Mouse (Mus musculus) heart, embryonic 15.5 days (tissue): ENCODE measurements around the gene Sox5. TPM values are rescaled to one million over a fixed set of nuclear protein-coding genes. Genes with fewer than 3 reads are reported as not detected.

Experiments used
- ATAC-seq: fragments of 200-750 bp; cut with Nextera tagmentation; replicated peaks from 2 replicates; pipeline ENCODE4 v1.8.0; 2017; ENCODE audit warnings: low read depth, moderate TSS enrichment; ENCODE audit not compliant: insufficient number of reproducible peaks, insufficient read depth, low FRiP score
- H3K27ac ChIP-seq: fragments of 300-500 bp; sonication (generic); 2 replicates; pipeline ENCODE4 v1.5.1; 2015; ENCODE audit warnings: mild to moderate bottlenecking, inconsistent platforms
- H3K27me3 ChIP-seq: fragments of 300-500 bp; sonication (generic); 2 replicates; pipeline ENCODE4 v1.6.1; 2015; ENCODE audit warnings: inconsistent platforms
- H3K36me3 ChIP-seq: fragments of 300-500 bp; sonication (generic); 2 replicates; pipeline ENCODE4 v1.6.1; 2015; ENCODE audit warnings: mild to moderate bottlenecking, inconsistent platforms
- H3K4me1 ChIP-seq: fragments of 300-500 bp; sonication (generic); replicated peaks from 2 replicates; pipeline ENCODE4 v1.6.1; 2015; ENCODE audit warnings: inconsistent platforms
- H3K4me2 ChIP-seq: fragments of 300-500 bp; sonication (generic); 2 replicates; pipeline ENCODE4 v1.6.1; 2015; ENCODE audit warnings: inconsistent platforms, mild to moderate bottlenecking, moderate library complexity
- H3K4me3 ChIP-seq: fragments of 300-500 bp; sonication (generic); 2 replicates; pipeline ENCODE4 v1.5.1; 2015; ENCODE audit warnings: mild to moderate bottlenecking, inconsistent platforms
- H3K9ac ChIP-seq: fragments of 300-500 bp; sonication (generic); 2 replicates; pipeline ENCODE4 v1.6.1; 2015; ENCODE audit warnings: mild to moderate bottlenecking, inconsistent platforms
- H3K9me3 ChIP-seq: fragments of 300-500 bp; sonication (generic); replicated peaks from 2 replicates; pipeline ENCODE4 v1.6.1; 2016; ENCODE audit warnings: inconsistent platforms
- WGBS: fragments of 180-500 bp; shearing (Covaris S2); methylation state at CpG from one replicate; pipeline ENCODE4 v1.1.7; 2015; ENCODE audit warnings: mixed read lengths; 5-methylcytosine and 5-hydroxymethylcytosine counted together
- polyA plus RNA-seq: library from polyadenylated mRNA; unstranded; fragments of >200 nt; fragmentation: Nextera tagmentation; extraction: Ambion mirVana; gene quantifications from 2 replicates; pipeline ENCODE4 v1.2.1, GENCODE M21; 2015

Sox5 gene
- polyA plus RNA-seq, 1 experiment from 2014 or later: 8.9 TPM

GRCm38 (mm10) chr6:144710816-144711215 is 71.0 kb downstream of the Sox5 start:
- WGBS: 23% methylated on average over 5 of the region's 5 CpGs
- Histone ChIP-seq H3K4me2 (no peak overlapping the region), H3K9ac (no peak overlapping the region)

DNA sequence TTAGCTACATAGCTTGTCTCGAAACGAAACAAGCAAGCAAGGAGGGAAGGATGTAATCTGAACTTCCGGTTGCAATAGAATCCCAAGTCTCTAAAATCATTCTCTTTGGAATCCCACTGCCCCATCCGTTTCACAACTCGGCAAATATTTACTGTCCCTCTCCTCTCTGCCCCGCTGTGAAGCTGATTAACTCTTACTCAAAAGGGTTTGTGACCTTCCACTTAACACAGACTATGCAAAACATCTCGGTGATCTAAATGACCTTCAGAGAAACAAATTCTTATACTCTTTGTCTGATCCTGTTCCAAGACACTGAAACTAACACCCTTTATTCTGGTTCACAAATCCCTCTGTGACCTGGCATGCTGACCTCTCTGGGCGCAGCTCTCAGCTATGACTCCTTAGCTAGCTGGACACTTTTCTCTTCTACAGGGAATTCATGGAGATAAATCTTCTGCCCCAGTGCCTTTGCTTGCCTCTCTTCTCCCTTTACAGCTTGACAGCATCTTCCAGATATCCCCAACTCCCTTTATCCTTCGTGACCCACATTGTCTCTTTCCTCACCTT is 72.1 kb downstream of the Sox5 start:
- no peak overlapping the region for H3K27ac ChIP-seq
- ATAC-seq: no peak
- no peak overlapping the region for H3K9ac ChIP-seq
- no peaks in the 10 kb centered on the region for H3K27me3 ChIP-seq
- 75% methylated on average over 9 of the region's 9 CpGs for WGBS
- H3K4me1 ChIP-seq: peaks cover 18% of the 10 kb centered on the region
- H3K4me3 ChIP-seq: no peak overlapping the region
- no peaks in the 10 kb centered on the region for H3K9me3 ChIP-seq
- no peak overlapping the region for H3K4me2 ChIP-seq
- no peaks in the 10 kb centered on the region for H3K36me3 ChIP-seq

More at GRCm38 (mm10) chr6:144710816-144711215, 71.0 kb downstream of the Sox5 start:
- no peak overlapping the region for H3K4me3 ChIP-seq
- H3K4me1 ChIP-seq: peaks cover 18% of the 10 kb centered on the region
- no peaks in the 10 kb centered on the region for H3K36me3 ChIP-seq
- ATAC-seq: no peak; the same call in 1 of the 2 replicates
- H3K27me3 ChIP-seq: no peaks in the 10 kb centered on the region
- H3K27ac ChIP-seq: peak overlapping the region; percentile 10; the same call in 1 of the 2 replicates
- H3K9me3 ChIP-seq: no peaks in the 10 kb centered on the region

DNA sequence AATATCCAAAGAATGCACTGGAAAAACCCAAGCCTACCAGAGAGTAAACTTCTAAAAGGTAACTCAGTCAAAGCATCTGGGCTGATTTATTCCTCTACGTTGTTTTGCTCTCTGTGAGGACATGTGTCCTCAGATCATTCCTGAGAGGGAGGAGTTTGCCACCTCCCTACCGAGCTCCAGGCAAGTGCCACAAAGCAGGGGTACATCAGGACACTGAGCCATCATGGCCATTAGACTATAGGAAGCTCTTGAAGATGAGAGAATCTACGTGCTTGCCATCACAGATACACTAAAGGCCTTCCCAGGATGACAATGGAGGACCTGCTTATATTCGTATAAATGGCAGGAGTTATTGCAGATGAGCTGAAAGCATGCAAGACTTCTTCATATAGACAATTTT is 73.4 kb downstream of the Sox5 start:
- WGBS: 81% methylated on average over 4 of the region's 4 CpGs

DNA sequence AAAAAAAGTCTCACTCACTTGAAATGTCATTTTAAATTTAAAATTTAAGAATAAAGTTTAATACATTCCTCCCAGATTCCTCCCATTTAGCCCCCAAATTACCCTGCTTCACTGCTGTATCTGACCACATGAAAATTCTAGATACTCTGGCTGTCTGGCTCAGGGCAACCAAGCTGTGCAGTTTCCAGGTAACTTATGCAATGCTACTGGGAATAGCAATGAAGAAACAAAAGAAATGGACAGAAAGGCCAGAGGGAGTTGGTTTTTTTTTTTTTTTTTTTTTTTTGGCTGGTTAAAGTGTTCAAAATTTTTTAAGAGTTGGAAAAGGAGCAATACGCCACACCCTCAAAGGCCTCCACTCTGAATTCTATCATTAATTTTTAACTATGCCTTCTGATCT is 73.8 kb downstream of the Sox5 start:
- no peak overlapping the region for H3K27ac ChIP-seq
- no peaks in the 10 kb centered on the region for H3K9me3 ChIP-seq
- no peaks in the 10 kb centered on the region for H3K27me3 ChIP-seq
- no peaks in the 10 kb centered on the region for H3K36me3 ChIP-seq
- H3K4me3 ChIP-seq: no peak overlapping the region
- no peak for ATAC-seq
- peaks cover 13% of the 10 kb centered on the region for H3K4me1 ChIP-seq
- H3K4me2 ChIP-seq: no peak overlapping the region
- 93% methylated on average over 1 of the region's 1 CpGs for WGBS
- no peak overlapping the region for H3K9ac ChIP-seq

More for the DNA sequence above, 73.4 kb downstream of the Sox5 start:
- H3K4me3 ChIP-seq: no peak overlapping the region
- no peaks in the 10 kb centered on the region for H3K36me3 ChIP-seq
- H3K4me1 ChIP-seq: peaks cover 13% of the 10 kb centered on the region
- no peak overlapping the region for H3K4me2 ChIP-seq
- H3K9me3 ChIP-seq: no peaks in the 10 kb centered on the region
- no peak for ATAC-seq
- no peak overlapping the region for H3K9ac ChIP-seq
- H3K27me3 ChIP-seq: no peaks in the 10 kb centered on the region
- no peak overlapping the region for H3K27ac ChIP-seq

DNA sequence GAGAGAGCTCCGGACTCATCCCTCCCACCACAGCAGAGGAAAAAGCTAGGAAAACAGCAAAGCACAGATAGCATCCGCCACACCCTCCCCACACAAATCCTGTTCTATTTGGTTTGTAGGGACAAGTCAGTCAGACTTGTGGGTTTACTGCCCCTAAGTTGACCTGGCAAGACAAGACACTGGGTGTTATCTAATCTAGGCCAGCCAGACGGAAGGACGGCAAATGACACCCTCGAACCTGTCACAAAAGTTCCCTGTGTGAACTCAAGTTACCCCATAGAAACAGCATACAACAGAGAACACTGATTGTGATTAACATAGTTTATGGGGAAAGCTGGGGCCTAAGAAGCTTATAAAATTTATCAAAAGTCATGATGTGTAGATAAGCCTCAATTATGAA is 76.8 kb downstream of the Sox5 start:
- peaks cover 3% of the 10 kb centered on the region; the same call in 1 of the 2 replicates for H3K4me1 ChIP-seq
- 57% methylated on average over 5 of the region's 5 CpGs for WGBS
- no peaks in the 10 kb centered on the region for H3K36me3 ChIP-seq
- H3K4me2 ChIP-seq: no peak overlapping the region
- no peaks in the 10 kb centered on the region for H3K9me3 ChIP-seq
- no peaks in the 10 kb centered on the region for H3K27me3 ChIP-seq
- H3K4me3 ChIP-seq: no peak overlapping the region
- H3K9ac ChIP-seq: no peak overlapping the region
- no peak overlapping the region for H3K27ac ChIP-seq
- no peak for ATAC-seq

GRCm38 (mm10) chr6:144695660-144696059 is 86.1 kb downstream of the Sox5 start:
- ATAC-seq: no peak
- H3K9me3 ChIP-seq: no peaks in the 10 kb centered on the region
- H3K4me1 ChIP-seq: peaks cover 7% of the 10 kb centered on the region
- no peak overlapping the region for H3K27ac ChIP-seq
- H3K4me2 ChIP-seq: no peak overlapping the region
- 22% methylated on average over 4 of the region's 4 CpGs for WGBS
- H3K4me3 ChIP-seq: no peak overlapping the region
- no peak overlapping the region for H3K9ac ChIP-seq
- no peaks in the 10 kb centered on the region for H3K36me3 ChIP-seq
- H3K27me3 ChIP-seq: no peaks in the 10 kb centered on the region

GRCm38 (mm10) chr6:144693211-144693899 is 88.4 kb downstream of the Sox5 start:
- Histone ChIP-seq H3K4me2 (no peak overlapping the region), H3K4me1 (peaks cover 7% of the 10 kb centered on the region), H3K9ac (no peak overlapping the region), H3K27me3 (no peaks in the 10 kb centered on the region), H3K4me3 (no peak overlapping the region), H3K27ac (no peak overlapping the region), H3K9me3 (no peaks in the 10 kb centered on the region), H3K36me3 (no peaks in the 10 kb centered on the region)
- WGBS: 79% methylated on average over 7 of the region's 7 CpGs
- ATAC-seq: no peak

GRCm38 (mm10) chr6:144691298-144692041 is 90.3 kb downstream of the Sox5 start:
- ATAC-seq: no peak
- Histone ChIP-seq H3K9me3 (no peaks in the 10 kb centered on the region), H3K4me1 (peaks cover 11% of the 10 kb centered on the region), H3K36me3 (no peaks in the 10 kb centered on the region), H3K4me2 (no peak overlapping the region), H3K9ac (no peak overlapping the region), H3K27ac (no peak overlapping the region), H3K4me3 (no peak overlapping the region), H3K27me3 (no peaks in the 10 kb centered on the region)
- 63% methylated on average over 7 of the region's 7 CpGs for WGBS

DNA sequence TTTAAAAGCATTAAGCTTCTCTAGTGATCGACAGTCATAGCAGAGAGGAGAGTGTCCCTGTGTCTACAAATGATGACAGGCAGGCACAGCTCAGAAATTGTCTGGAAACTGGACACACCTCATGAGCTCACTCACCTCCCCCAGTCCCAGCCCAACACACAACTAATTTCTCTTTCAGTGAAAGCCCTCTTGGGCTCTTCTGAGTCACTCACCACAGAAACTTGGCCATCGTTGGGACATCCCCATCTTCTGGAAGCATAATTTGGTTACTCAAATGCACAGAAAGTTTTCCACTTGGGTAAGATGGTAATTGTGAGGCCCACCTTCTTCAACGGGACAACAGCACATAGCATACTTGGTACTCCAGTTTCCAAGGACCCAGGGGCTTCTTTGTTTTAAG is 92.7 kb downstream of the Sox5 start:
- no peak overlapping the region for H3K9ac ChIP-seq
- no peak for ATAC-seq
- H3K4me3 ChIP-seq: no peak overlapping the region

DNA sequence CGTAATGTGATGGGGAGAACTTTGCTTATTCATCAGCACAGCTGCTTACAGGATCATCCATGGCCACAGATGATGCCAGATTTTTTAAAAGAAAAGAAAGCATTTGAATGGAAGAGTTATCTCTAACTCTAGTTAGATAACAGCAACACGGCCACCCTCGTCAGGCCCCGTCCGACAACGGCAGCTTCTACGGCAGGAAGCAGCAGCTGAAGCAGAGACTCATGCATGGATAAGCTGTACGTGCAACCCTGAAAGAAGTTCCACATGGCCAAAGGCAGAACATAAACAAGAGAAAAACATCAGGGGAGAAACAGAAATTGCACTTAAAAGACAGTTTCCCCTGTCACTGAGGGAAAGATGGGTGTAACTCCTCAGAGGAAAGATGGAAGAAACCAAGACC is 94.1 kb downstream of the Sox5 start:
- Histone ChIP-seq H3K9ac (no peak overlapping the region), H3K4me1 (peaks cover 5% of the 10 kb centered on the region; the same call in 1 of the 2 replicates), H3K4me2 (no peak overlapping the region), H3K27ac (no peak overlapping the region), H3K36me3 (no peaks in the 10 kb centered on the region), H3K27me3 (no peaks in the 10 kb centered on the region), H3K9me3 (no peaks in the 10 kb centered on the region), H3K4me3 (no peak overlapping the region)
- no peak for ATAC-seq
- 25% methylated on average over 8 of the region's 8 CpGs for WGBS

More for the DNA sequence above, 92.7 kb downstream of the Sox5 start:
- H3K4me1 ChIP-seq: peaks cover 5% of the 10 kb centered on the region; the same call in 1 of the 2 replicates
- H3K4me2 ChIP-seq: no peak overlapping the region
- WGBS: 91% methylated on average over 3 of the region's 3 CpGs
- no peaks in the 10 kb centered on the region for H3K9me3 ChIP-seq
- no peaks in the 10 kb centered on the region for H3K27me3 ChIP-seq
- no peaks in the 10 kb centered on the region for H3K36me3 ChIP-seq
- no peak overlapping the region for H3K27ac ChIP-seq

DNA sequence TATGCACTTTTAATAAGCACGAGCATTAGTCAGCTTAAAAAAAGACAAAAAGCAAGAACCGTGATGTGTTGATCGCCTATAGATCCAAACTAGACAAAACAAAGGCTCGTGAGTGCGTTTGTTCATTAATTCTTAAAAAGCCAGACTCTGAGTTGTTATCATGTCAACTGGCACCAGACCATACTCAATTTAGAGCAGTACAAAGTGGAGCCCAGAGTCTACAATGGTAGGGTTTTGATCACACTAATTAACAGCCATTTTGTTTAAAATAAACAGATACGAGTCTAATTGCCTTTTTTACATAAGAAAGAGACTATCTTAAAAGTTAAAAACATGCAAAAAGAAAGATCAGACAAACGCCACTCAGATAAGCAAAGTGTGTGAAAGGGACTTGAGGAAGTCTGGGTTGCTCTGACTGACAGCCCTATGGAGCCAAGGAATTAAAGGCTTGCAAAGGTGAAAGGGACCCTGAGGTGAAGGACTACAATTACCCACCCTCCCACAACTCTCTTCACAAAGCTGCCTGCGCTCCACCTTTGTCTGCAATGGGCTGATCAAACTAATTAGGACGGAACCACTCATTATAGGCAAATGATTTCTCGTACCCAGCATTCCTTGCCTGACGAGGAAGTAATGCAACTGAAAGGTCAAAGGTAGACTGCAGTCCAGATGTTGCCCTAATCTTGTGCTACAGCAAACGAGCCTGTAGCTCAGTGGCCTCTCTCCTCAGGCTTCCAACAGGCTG is 100.6 kb downstream of the Sox5 start:
- WGBS: 70% methylated on average over 12 of the region's 12 CpGs
- no peak for ATAC-seq
- no peaks in the 10 kb centered on the region for H3K27me3 ChIP-seq

More for the DNA sequence above, 100.6 kb downstream of the Sox5 start:
- Histone ChIP-seq H3K36me3 (no peaks in the 10 kb centered on the region), H3K4me3 (no peak overlapping the region), H3K9me3 (no peaks in the 10 kb centered on the region), H3K4me2 (no peak overlapping the region), H3K9ac (no peak overlapping the region), H3K27ac (no peak overlapping the region), H3K4me1 (no peaks in the 10 kb centered on the region)
